Mouse (Mus musculus): ENCODE data around the gene Smoc2. TPM values are rescaled to one million over a fixed set of nuclear protein-coding genes. Genes with fewer than 3 reads are reported as not detected.

Gene Smoc2
- polyA plus RNA-seq, 1 experiment from 2014 or later, result 12.8 TPM

GRCm38 (mm10) chr17:14326156-14326555 is 46.9 kb downstream of the Smoc2 start:
- Histone ChIP-seq H3K36me3 (no peaks in the 10 kb centered on the region), H3K4me2 (no peak overlapping the region), H3K4me1 (peaks cover 3% of the 10 kb centered on the region; the same call in 1 of the 2 replicates), H3K9me3 (replicated peaks) (no peaks in the 10 kb centered on the region), H3K4me3 (replicated peaks) (no peak overlapping the region), H3K27ac (replicated peaks) (no peak overlapping the region), H3K27me3 (replicated peaks) (no peaks in the 10 kb centered on the region), H3K9ac (replicated peaks) (no peak overlapping the region)
- no peak for ATAC-seq (ENCODE audit: low FRiP score)
- WGBS, result 78% methylated on average over 7 of the region's 7 CpGs

DNA sequence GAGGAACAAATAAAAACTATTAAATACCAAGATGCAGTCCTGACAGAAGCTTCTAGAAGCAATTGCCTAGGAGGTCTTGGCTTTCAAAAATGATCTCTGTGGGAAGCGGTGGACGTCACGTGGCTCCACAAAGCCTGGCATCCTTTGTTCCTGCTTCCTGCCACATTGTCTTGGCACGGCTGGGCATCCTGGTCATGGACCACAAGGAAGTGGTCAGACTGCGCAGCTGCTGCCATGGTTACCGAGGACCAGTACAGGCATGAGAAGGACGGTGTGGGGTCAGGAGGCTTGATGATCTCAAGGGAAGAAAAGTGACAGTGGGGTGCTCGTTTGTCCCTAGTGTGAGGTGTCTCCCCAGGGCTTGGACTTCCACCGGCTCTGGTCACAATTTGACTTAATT is 48.7 kb downstream of the Smoc2 start:
- no peak overlapping the region for H3K27ac ChIP-seq (replicated peaks)
- ATAC-seq (ENCODE audit: low FRiP score), result no peak
- H3K36me3 ChIP-seq, result no peaks in the 10 kb centered on the region
- peaks cover 3% of the 10 kb centered on the region; the same call in 1 of the 2 replicates for H3K4me1 ChIP-seq
- whole genome bisulfite sequencing, result 45% methylated on average over 9 of the region's 9 CpGs
- H3K27me3 ChIP-seq (replicated peaks), result no peaks in the 10 kb centered on the region
- no peak overlapping the region for H3K9ac ChIP-seq (replicated peaks)
- no peak overlapping the region for H3K4me2 ChIP-seq
- H3K9me3 ChIP-seq (replicated peaks), result no peaks in the 10 kb centered on the region
- H3K4me3 ChIP-seq (replicated peaks), result no peak overlapping the region

DNA sequence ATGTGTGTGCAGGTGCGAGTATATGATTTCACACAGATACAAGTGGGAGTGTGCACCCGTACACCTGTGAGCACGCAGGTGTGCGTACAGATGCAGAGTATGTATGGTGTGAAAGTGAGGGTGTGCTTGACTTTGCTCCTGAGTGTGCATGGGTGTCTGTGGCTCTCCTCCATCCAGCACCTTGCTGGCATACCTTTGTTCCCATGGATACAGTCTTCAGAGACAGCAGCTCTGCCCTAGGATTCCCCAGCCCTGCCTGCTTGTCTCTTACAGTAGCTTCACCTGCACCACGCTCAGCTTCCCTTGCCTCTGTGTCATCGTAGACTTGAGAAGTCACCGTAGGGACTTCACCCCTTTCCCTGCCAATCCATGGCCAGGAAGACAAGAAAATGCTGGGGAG is 51.2 kb downstream of the Smoc2 start:
- H3K27ac ChIP-seq (replicated peaks), result no peak overlapping the region
- WGBS, result 91% methylated on average over 7 of the region's 7 CpGs
- no peak overlapping the region for H3K4me2 ChIP-seq
- H3K27me3 ChIP-seq (replicated peaks), result no peaks in the 10 kb centered on the region
- H3K4me1 ChIP-seq, result peaks cover 3% of the 10 kb centered on the region; the same call in 1 of the 2 replicates
- no peak for ATAC-seq (ENCODE audit: low FRiP score)
- no peak overlapping the region for H3K4me3 ChIP-seq (replicated peaks)
- no peak overlapping the region for H3K9ac ChIP-seq (replicated peaks)
- no peaks in the 10 kb centered on the region for H3K36me3 ChIP-seq
- H3K9me3 ChIP-seq (replicated peaks), result no peaks in the 10 kb centered on the region

DNA sequence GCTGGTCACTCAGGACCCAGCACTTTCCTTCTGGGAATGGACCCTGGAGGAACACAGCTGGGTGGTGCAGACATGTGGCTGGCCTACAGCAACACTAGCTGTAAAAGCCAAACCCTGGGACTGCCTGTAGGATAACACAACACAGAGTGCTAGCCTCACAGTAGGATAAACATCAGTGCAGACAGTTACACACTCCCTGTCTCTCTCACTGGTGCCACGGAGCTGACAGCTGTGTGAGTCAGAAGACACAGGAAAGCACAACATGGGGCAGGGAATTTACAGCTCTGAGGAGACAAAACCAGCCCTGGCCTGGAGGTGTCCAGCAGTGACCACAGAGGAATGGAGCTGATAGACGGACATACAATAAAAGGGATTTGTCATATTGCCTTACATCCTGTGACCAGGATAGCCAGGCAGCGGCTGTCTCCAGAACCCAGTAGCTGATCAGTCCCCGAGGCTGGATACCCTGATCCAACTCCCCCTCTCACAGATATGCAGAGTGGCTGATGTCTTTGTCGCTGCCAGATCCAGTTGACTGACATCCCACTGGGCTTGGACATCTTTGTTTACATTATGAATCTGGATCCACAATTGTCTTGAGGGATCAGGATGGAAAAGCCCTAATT is 60.7 kb downstream of the Smoc2 start:
- Histone ChIP-seq H3K4me1 (0 out of 2 replicates have a peak, but pooled peaks cover 3% of the 10 kb centered on the region), H3K36me3 (no peaks in the 10 kb centered on the region), H3K4me2 (no peak overlapping the region), H3K9ac (replicated peaks) (no peak overlapping the region), H3K9me3 (replicated peaks) (no peaks in the 10 kb centered on the region), H3K4me3 (replicated peaks) (no peak overlapping the region), H3K27me3 (replicated peaks) (no peaks in the 10 kb centered on the region), H3K27ac (replicated peaks) (no peak overlapping the region)
- no peak for ATAC-seq (ENCODE audit: low FRiP score)
- 34% methylated on average over 5 of the region's 5 CpGs for whole genome bisulfite sequencing

GRCm38 (mm10) chr17:14340736-14341135 is 61.4 kb downstream of the Smoc2 start:
- 84% methylated on average over 2 of the region's 2 CpGs for WGBS
- Histone ChIP-seq H3K4me1 (0 out of 2 replicates have a peak, but pooled peaks cover 3% of the 10 kb centered on the region), H3K4me2 (no peak overlapping the region), H3K27ac (replicated peaks) (no peak overlapping the region), H3K9me3 (replicated peaks) (no peaks in the 10 kb centered on the region), H3K4me3 (replicated peaks) (no peak overlapping the region), H3K27me3 (replicated peaks) (no peaks in the 10 kb centered on the region), H3K9ac (replicated peaks) (no peak overlapping the region), H3K36me3 (no peaks in the 10 kb centered on the region)
- ATAC-seq (ENCODE audit: low FRiP score), result peak; percentile 45; the same call in 1 of the 2 replicates

DNA sequence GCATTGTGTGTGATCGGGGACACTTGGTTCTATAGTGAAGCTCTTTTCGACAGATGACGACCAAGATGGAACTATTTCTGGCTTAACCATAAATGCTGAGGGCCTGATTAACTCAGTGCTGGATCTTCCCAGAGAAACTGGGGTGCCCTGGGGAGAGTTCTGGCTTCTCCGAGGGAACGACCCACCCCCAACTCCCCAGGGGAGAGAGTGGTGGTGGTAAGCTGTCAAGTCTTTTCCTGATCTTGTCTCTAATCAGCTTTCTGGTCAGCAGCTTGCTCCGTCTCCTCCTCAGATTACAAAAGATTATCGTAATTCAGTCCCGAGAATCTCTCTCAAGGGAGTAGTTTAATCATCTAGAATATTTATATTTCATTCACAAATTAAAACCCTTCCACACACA is 63.2 kb downstream of the Smoc2 start:
- Histone ChIP-seq H3K27ac (replicated peaks) (no peak overlapping the region), H3K4me2 (no peak overlapping the region), H3K9ac (replicated peaks) (no peak overlapping the region), H3K9me3 (replicated peaks) (no peaks in the 10 kb centered on the region), H3K36me3 (no peaks in the 10 kb centered on the region), H3K4me1 (0 out of 2 replicates have a peak, but pooled peaks cover 3% of the 10 kb centered on the region), H3K27me3 (replicated peaks) (no peaks in the 10 kb centered on the region), H3K4me3 (replicated peaks) (no peak overlapping the region)
- ATAC-seq (ENCODE audit: low FRiP score), result no peak
- WGBS, result 56% methylated on average over 8 of the region's 8 CpGs

DNA sequence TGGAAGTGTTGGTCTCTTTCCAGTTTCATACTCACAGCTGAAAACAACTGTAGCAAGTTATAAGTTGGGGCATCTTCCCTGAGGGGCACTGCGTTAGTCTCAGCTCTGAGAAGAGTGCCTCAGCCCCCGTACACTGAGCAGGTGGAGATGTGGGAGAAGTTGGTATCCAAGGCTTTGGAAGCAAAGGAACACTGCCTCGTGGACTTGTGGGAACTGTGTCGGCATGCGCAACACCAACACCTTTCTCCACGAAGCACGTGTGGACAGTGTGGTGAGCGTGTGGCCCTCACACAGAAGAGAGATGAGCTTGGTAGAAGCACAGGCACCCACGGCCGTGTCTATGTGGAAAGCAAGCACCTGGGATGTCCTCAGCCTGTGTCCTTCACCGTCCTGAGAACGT is 64.1 kb downstream of the Smoc2 start:
- Histone ChIP-seq H3K36me3 (no peaks in the 10 kb centered on the region), H3K9ac (replicated peaks) (no peak overlapping the region), H3K4me1 (0 out of 2 replicates have a peak, but pooled peaks cover 3% of the 10 kb centered on the region), H3K4me2 (no peak overlapping the region), H3K9me3 (replicated peaks) (no peaks in the 10 kb centered on the region), H3K27ac (replicated peaks) (no peak overlapping the region), H3K4me3 (replicated peaks) (no peak overlapping the region), H3K27me3 (replicated peaks) (no peaks in the 10 kb centered on the region)
- 93% methylated on average over 12 of the region's 12 CpGs for WGBS
- ATAC-seq (ENCODE audit: low FRiP score), result no peak

GRCm38 (mm10) chr17:14345556-14345955 is 66.2 kb downstream of the Smoc2 start:
- 86% methylated on average over 4 of the region's 4 CpGs for WGBS
- no peak overlapping the region for H3K27ac ChIP-seq (replicated peaks)

GRCm38 (mm10) chr17:14346891-14347290 is 67.6 kb downstream of the Smoc2 start:
- H3K27me3 ChIP-seq (replicated peaks), result no peaks in the 10 kb centered on the region
- WGBS, result 85% methylated on average over 3 of the region's 3 CpGs
- no peak overlapping the region for H3K9ac ChIP-seq (replicated peaks)
- no peak overlapping the region for H3K4me3 ChIP-seq (replicated peaks)
- no peaks in the 10 kb centered on the region for H3K9me3 ChIP-seq (replicated peaks)
- 0 out of 2 replicates have a peak, but pooled peaks cover 3% of the 10 kb centered on the region for H3K4me1 ChIP-seq
- H3K27ac ChIP-seq (replicated peaks), result no peak overlapping the region
- H3K36me3 ChIP-seq, result no peaks in the 10 kb centered on the region
- ATAC-seq (ENCODE audit: low FRiP score), result no peak
- no peak overlapping the region for H3K4me2 ChIP-seq

More at GRCm38 (mm10) chr17:14345556-14345955, 66.2 kb downstream of the Smoc2 start:
- Histone ChIP-seq H3K9me3 (replicated peaks) (no peaks in the 10 kb centered on the region), H3K27me3 (replicated peaks) (no peaks in the 10 kb centered on the region), H3K36me3 (no peaks in the 10 kb centered on the region), H3K4me3 (replicated peaks) (no peak overlapping the region), H3K9ac (replicated peaks) (no peak overlapping the region), H3K4me1 (no peaks in the 10 kb centered on the region), H3K4me2 (no peak overlapping the region)
- ATAC-seq (ENCODE audit: low FRiP score), result no peak

- Histone ChIP-seq H3K27me3 (replicated peaks) (no peaks in the 10 kb centered on the region), H3K4me1 (0 out of 2 replicates have a peak, but pooled peaks cover 3% of the 10 kb centered on the region)
- WGBS, result 90% methylated on average over 6 of the region's 6 CpGs
These were observed 69.9 kb downstream of the Smoc2 start for GRCm38 (mm10) chr17:14349086-14349814.

GRCm38 (mm10) chr17:14353219-14354079 is 74.1 kb downstream of the Smoc2 start:
- 0 out of 2 replicates have a peak, but pooled peaks cover 3% of the 10 kb centered on the region for H3K4me1 ChIP-seq
- no peaks in the 10 kb centered on the region for H3K27me3 ChIP-seq (replicated peaks)
- H3K4me3 ChIP-seq (replicated peaks), result no peak overlapping the region
- WGBS, result 86% methylated on average over 10 of the region's 10 CpGs
- H3K9ac ChIP-seq (replicated peaks), result no peak overlapping the region
- no peaks in the 10 kb centered on the region for H3K36me3 ChIP-seq
- H3K4me2 ChIP-seq, result no peak overlapping the region
- no peaks in the 10 kb centered on the region for H3K9me3 ChIP-seq (replicated peaks)
- no peak for ATAC-seq (ENCODE audit: low FRiP score)
- no peak overlapping the region for H3K27ac ChIP-seq (replicated peaks)

More at GRCm38 (mm10) chr17:14349086-14349814, 69.9 kb downstream of the Smoc2 start:
- no peak overlapping the region for H3K27ac ChIP-seq (replicated peaks)
- ATAC-seq (ENCODE audit: low FRiP score), result no peak
- H3K9ac ChIP-seq (replicated peaks), result no peak overlapping the region
- H3K4me3 ChIP-seq (replicated peaks), result no peak overlapping the region
- H3K9me3 ChIP-seq (replicated peaks), result no peaks in the 10 kb centered on the region
- H3K36me3 ChIP-seq, result no peaks in the 10 kb centered on the region
- H3K4me2 ChIP-seq, result no peak overlapping the region

Data from neural tube, embryonic 15.5 days (tissue).